Mouse (Mus musculus) megakaryocyte, embryonic 14.5 days (primary cell): ENCODE results near the gene Lrrc66.

Source experiments
- FLI1 ChIP-seq: IDR thresholded peaks from 2 replicates; pipeline ENCODE4 v1.6.1; 2012; ENCODE audit warnings: low read length, inconsistent platforms, mixed read lengths
- GATA1 ChIP-seq: IDR thresholded peaks from 3 replicates; pipeline ENCODE4 v1.6.1; 2012; ENCODE audit warnings: mixed read lengths, low read length, inconsistent platforms, borderline replicate concordance

DNA sequence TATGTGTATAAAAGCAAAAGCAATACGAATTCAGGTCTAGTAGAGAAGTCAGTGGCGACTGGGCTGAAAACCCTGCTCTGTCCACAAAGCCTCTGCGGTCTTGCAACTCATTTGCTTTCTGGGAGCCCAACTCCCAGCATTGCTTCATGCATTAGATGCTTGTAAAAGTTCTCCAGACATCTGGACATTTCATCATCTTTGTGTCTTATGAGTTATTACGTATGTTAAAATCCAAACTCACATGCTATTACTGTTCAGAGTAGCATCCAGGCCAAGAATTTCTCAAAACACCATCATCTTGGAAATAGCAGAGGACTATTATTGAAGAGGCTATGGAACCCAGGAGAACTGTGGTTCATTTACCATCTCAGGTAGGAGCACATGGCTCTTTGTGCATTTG lies 21.3 kb downstream of the Lrrc66 start:
- TF ChIP-seq GATA1 (no peak), FLI1 (no peak)
